Mouse (Mus musculus) lung, adult 10 weeks (tissue): ENCODE data around the gene Parp6. TPM values are rescaled to one million over a fixed set of nuclear protein-coding genes. Genes with fewer than 3 reads are reported as not detected.

Experiments used
- polyA plus RNA-seq: library from polyadenylated mRNA; stranded (reverse); fragments of 350-450 nt; fragmentation: Illumina TruSeq; extraction: RNeasy Lipid Tissue Mini Kit (QIAGEN cat#74804); gene quantifications from one replicate; pipeline ENCODE4 v1.2.3, GENCODE M21; 2014; ENCODE audit warnings: low read depth, low replicate concordance; ENCODE audit not compliant: insufficient read depth

Gene Parp6
- polyA plus RNA-seq = 19.7 TPM

DNA sequence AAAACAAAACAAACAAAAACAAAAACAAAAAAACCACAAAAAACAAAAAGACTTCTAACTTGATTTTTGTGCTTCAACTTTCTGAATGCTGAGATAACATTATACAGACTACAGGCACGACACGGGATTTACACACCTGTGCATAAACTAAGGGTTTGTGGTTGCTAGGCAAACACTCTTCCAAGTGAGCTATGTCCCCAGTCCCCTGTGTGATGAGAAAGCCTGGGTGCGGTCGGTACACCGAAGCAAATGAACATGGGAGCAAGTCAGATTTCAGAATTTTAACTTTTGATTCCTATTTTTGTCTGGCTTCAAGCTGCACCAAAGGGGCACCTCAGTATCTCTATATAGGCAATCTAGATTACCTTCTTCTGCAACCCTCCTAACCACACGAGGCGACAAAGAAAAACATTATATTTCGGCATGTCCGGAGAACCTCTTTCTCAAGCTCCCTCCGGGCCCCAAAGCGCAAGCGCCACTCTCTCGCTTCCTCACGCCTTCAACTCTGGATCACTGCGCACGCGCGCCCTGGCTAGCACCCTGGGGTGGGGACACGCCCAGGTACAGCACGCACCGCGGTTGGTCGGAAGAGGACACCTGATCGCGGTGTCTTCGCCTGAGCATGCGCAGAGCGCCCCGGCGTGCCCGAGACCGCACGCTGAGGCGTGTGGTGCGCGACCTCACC, at the start of gene Parp6:
Gene Parp6, plus strand, starts transcription at position 663 of the 685 bp plus-strand sequence.

GRCm38 (mm10) chr9:59577844-59578504, 39.1 kb upstream of the Parp6 start, which contains the start of gene Celf6:
Celf6 (plus strand) TSS chr9:59577917.

DNA sequence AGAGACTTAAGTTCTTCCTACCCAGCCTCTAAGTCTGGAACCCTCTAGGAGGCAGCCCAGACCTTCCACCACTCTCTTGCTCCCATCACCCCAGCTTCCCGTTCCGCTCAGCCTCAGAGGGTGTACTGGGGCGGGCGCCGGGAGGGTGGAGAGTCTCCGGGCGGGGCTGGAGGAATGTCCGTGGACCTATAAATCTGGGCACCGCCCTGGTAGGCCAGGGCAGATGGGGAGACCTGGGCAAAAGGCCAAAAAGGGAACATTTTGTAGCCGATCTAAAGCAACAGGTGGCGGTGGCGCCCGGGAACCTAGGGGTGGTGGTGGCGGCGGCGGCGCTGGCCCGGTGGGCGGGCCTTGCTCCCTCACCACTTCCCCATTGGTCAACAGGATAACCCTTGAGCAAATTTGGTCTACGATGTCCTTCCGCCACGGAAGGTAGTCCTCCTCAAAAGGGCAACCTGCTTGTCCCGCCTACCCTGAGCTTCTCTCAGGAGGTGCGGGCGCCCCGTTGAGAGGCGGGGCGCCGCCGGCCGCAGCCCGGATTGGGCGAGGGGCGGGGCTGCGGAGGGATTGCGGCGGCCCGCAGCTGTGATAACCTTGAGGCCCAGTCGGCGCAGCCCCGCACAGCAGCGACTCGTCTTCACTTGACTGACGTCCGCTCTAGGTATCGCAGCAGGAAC, 39.0 kb downstream of the Parp6 start, which contains the start of gene Pkm:
Gene Pkm, plus strand, starts transcription at position 411 of the 677 bp plus-strand sequence.

GRCm38 (mm10) chr9:59679678-59680533, 62.8 kb downstream of the Parp6 start, which contains the start of gene Gramd2:
Gramd2 (plus strand) TSS chr9:59680144.

Other genes with a start within 250 kb of the Parp6 start
- gene Arih1, start 130.7 kb upstream of the Parp6 start, polyA plus RNA-seq = 16.2 TPM
- gene Hexa, start 77.7 kb upstream of the Parp6 start, polyA plus RNA-seq = 88.5 TPM
- gene Tmem202, start 77.4 kb upstream of the Parp6 start, polyA plus RNA-seq = 1.0 TPM
- gene Celf6, start 39.4 kb upstream of the Parp6 start, polyA plus RNA-seq = not detected
- gene Pkm, start 39.1 kb downstream of the Parp6 start, polyA plus RNA-seq = 196 TPM
- gene Gramd2, start 62.9 kb downstream of the Parp6 start, polyA plus RNA-seq = 34.4 TPM
- gene Senp8, start 133.4 kb downstream of the Parp6 start, polyA plus RNA-seq = 3.2 TPM
- 3.3 TPM for gene Myo9a, start 133.6 kb downstream of the Parp6 start, polyA plus RNA-seq